Mouse (Mus musculus): ENCODE data around the gene Mpp3. TPM values are rescaled to one million over a fixed set of nuclear protein-coding genes. Genes with fewer than 3 reads are reported as not detected.

The Mpp3 gene
- polyA plus RNA-seq, 1 experiment from 2014 or later, result 0.66 TPM

- Histone ChIP-seq H3K27me3 (replicated peaks) (peaks cover 59% of the 10 kb centered on the region), H3K36me3 (no peaks in the 10 kb centered on the region), H3K4me2 (no peak overlapping the region), H3K9ac (no peak overlapping the region), H3K27ac (no peak overlapping the region), H3K4me1 (peaks cover 26% of the 10 kb centered on the region), H3K9me3 (replicated peaks) (no peaks in the 10 kb centered on the region), H3K4me3 (no peak overlapping the region)
- WGBS (ENCODE audit: insufficient replicate concordance), result 60% methylated on average over 4 of the region's 4 CpGs
- ATAC-seq, result no peak
Observed at GRCm38 (mm10) chr11:102024875-102025274, 3.4 kb downstream of the Mpp3 start.

- Histone ChIP-seq H3K9ac (no peak overlapping the region), H3K4me3 (no peak overlapping the region), H3K36me3 (no peaks in the 10 kb centered on the region), H3K27me3 (replicated peaks) (peaks cover 60% of the 10 kb centered on the region), H3K4me2 (no peak overlapping the region), H3K9me3 (replicated peaks) (no peaks in the 10 kb centered on the region), H3K4me1 (peaks cover 19% of the 10 kb centered on the region), H3K27ac (no peak overlapping the region)
- ATAC-seq, result no peak
- WGBS (ENCODE audit: insufficient replicate concordance), result 68% methylated on average over 6 of the region's 6 CpGs
Observed at GRCm38 (mm10) chr11:102024084-102024758, 4.0 kb downstream of the Mpp3 start.

GRCm38 (mm10) chr11:102023406-102023805 is 4.9 kb downstream of the Mpp3 start:
- no peak overlapping the region for H3K4me2 ChIP-seq
- H3K4me1 ChIP-seq, result peaks cover 14% of the 10 kb centered on the region
- ATAC-seq, result no peak
- H3K9ac ChIP-seq, result no peak overlapping the region
- H3K36me3 ChIP-seq, result no peaks in the 10 kb centered on the region
- 68% methylated on average over 13 of the region's 13 CpGs for WGBS (ENCODE audit: insufficient replicate concordance)
- no peak overlapping the region for H3K27ac ChIP-seq
- H3K27me3 ChIP-seq (replicated peaks), result peaks cover 60% of the 10 kb centered on the region
- H3K4me3 ChIP-seq, result no peak overlapping the region
- no peaks in the 10 kb centered on the region for H3K9me3 ChIP-seq (replicated peaks)

GRCm38 (mm10) chr11:102021196-102021595 is 7.1 kb downstream of the Mpp3 start:
- no peak overlapping the region for H3K4me2 ChIP-seq
- H3K27me3 ChIP-seq (replicated peaks), result peaks cover 38% of the 10 kb centered on the region
- H3K27ac ChIP-seq, result no peak overlapping the region
- H3K36me3 ChIP-seq, result no peaks in the 10 kb centered on the region
- 61% methylated on average over 5 of the region's 5 CpGs for WGBS (ENCODE audit: insufficient replicate concordance)
- no peak for ATAC-seq
- H3K4me1 ChIP-seq, result peaks cover 4% of the 10 kb centered on the region
- no peak overlapping the region for H3K4me3 ChIP-seq
- no peak overlapping the region for H3K9ac ChIP-seq
- H3K9me3 ChIP-seq (replicated peaks), result no peaks in the 10 kb centered on the region

- Histone ChIP-seq H3K4me2 (no peak overlapping the region), H3K9ac (no peak overlapping the region), H3K4me1 (no peaks in the 10 kb centered on the region), H3K9me3 (replicated peaks) (no peaks in the 10 kb centered on the region), H3K4me3 (no peak overlapping the region), H3K36me3 (no peaks in the 10 kb centered on the region), H3K27me3 (replicated peaks) (peaks cover 34% of the 10 kb centered on the region), H3K27ac (no peak overlapping the region)
- WGBS (ENCODE audit: insufficient replicate concordance), result 57% methylated on average over 9 of the region's 9 CpGs
- ATAC-seq, result no peak
Observed at GRCm38 (mm10) chr11:102019736-102020135, 8.5 kb downstream of the Mpp3 start.

- no peak overlapping the region for H3K4me3 ChIP-seq
- H3K27me3 ChIP-seq (replicated peaks), result peaks cover 27% of the 10 kb centered on the region
- H3K27ac ChIP-seq, result no peak overlapping the region
- 81% methylated on average over 1 of the region's 1 CpGs for WGBS (ENCODE audit: insufficient replicate concordance)
- no peaks in the 10 kb centered on the region for H3K9me3 ChIP-seq (replicated peaks)
- H3K4me1 ChIP-seq, result no peaks in the 10 kb centered on the region
- no peaks in the 10 kb centered on the region for H3K36me3 ChIP-seq
- H3K4me2 ChIP-seq, result no peak overlapping the region
- no peak for ATAC-seq
- no peak overlapping the region for H3K9ac ChIP-seq
Observed at GRCm38 (mm10) chr11:102016136-102016535, 12.1 kb downstream of the Mpp3 start.

GRCm38 (mm10) chr11:102015472-102015871 is 12.8 kb downstream of the Mpp3 start:
- no peak overlapping the region for H3K4me2 ChIP-seq
- H3K4me3 ChIP-seq, result no peak overlapping the region
- no peak overlapping the region for H3K27ac ChIP-seq
- H3K9me3 ChIP-seq (replicated peaks), result no peaks in the 10 kb centered on the region
- no peak for ATAC-seq
- H3K27me3 ChIP-seq (replicated peaks), result peaks cover 34% of the 10 kb centered on the region
- no peaks in the 10 kb centered on the region for H3K4me1 ChIP-seq
- 57% methylated on average over 6 of the region's 6 CpGs for WGBS (ENCODE audit: insufficient replicate concordance)
- H3K36me3 ChIP-seq, result no peaks in the 10 kb centered on the region
- H3K9ac ChIP-seq, result no peak overlapping the region

- 63% methylated on average over 8 of the region's 8 CpGs for WGBS (ENCODE audit: insufficient replicate concordance)
- ATAC-seq, result no peak
- H3K9ac ChIP-seq, result no peak overlapping the region
Observed at GRCm38 (mm10) chr11:102013201-102013600, 15.1 kb downstream of the Mpp3 start.

GRCm38 (mm10) chr11:102011510-102011909 is 16.8 kb downstream of the Mpp3 start:
- no peak for ATAC-seq
- Histone ChIP-seq H3K9me3 (replicated peaks) (no peaks in the 10 kb centered on the region), H3K9ac (no peak overlapping the region), H3K4me2 (no peak overlapping the region), H3K27me3 (replicated peaks) (peaks cover 42% of the 10 kb centered on the region), H3K4me3 (no peak overlapping the region), H3K27ac (no peak overlapping the region), H3K4me1 (0 out of 2 replicates have a peak, but pooled peaks cover 6% of the 10 kb centered on the region), H3K36me3 (no peaks in the 10 kb centered on the region)
- 66% methylated on average over 8 of the region's 8 CpGs for WGBS (ENCODE audit: insufficient replicate concordance)

More at GRCm38 (mm10) chr11:102013201-102013600, 15.1 kb downstream of the Mpp3 start:
- no peak overlapping the region for H3K4me3 ChIP-seq
- H3K36me3 ChIP-seq, result no peaks in the 10 kb centered on the region
- H3K4me1 ChIP-seq, result 0 out of 2 replicates have a peak, but pooled peaks cover 2% of the 10 kb centered on the region
- peaks cover 38% of the 10 kb centered on the region for H3K27me3 ChIP-seq (replicated peaks)
- H3K27ac ChIP-seq, result no peak overlapping the region
- H3K9me3 ChIP-seq (replicated peaks), result no peaks in the 10 kb centered on the region
- no peak overlapping the region for H3K4me2 ChIP-seq

- Histone ChIP-seq H3K9ac (no peak overlapping the region), H3K4me2 (no peak overlapping the region), H3K9me3 (replicated peaks) (no peaks in the 10 kb centered on the region), H3K27ac (no peak overlapping the region), H3K36me3 (no peaks in the 10 kb centered on the region), H3K4me3 (no peak overlapping the region), H3K4me1 (0 out of 2 replicates have a peak, but pooled peaks cover 6% of the 10 kb centered on the region), H3K27me3 (replicated peaks) (peaks cover 37% of the 10 kb centered on the region)
- no peak for ATAC-seq
- 73% methylated on average over 13 of the region's 13 CpGs for WGBS (ENCODE audit: insufficient replicate concordance)
Observed at GRCm38 (mm10) chr11:102010140-102010539, 18.1 kb downstream of the Mpp3 start.

- ATAC-seq, result no peak
- Histone ChIP-seq H3K27ac (no peak overlapping the region), H3K36me3 (no peaks in the 10 kb centered on the region), H3K9me3 (replicated peaks) (no peaks in the 10 kb centered on the region), H3K9ac (no peak overlapping the region), H3K4me1 (0 out of 2 replicates have a peak, but pooled peaks cover 6% of the 10 kb centered on the region), H3K4me2 (no peak overlapping the region), H3K4me3 (no peak overlapping the region), H3K27me3 (replicated peaks) (peaks cover 33% of the 10 kb centered on the region)
- 56% methylated on average over 15 of the region's 15 CpGs for WGBS (ENCODE audit: insufficient replicate concordance)
Observed at GRCm38 (mm10) chr11:102008954-102009637, 19.2 kb downstream of the Mpp3 start.

GRCm38 (mm10) chr11:102008372-102008771 is 19.9 kb downstream of the Mpp3 start:
- WGBS (ENCODE audit: insufficient replicate concordance), result 79% methylated on average over 8 of the region's 8 CpGs
- no peak for ATAC-seq

More at GRCm38 (mm10) chr11:102008372-102008771, 19.9 kb downstream of the Mpp3 start:
- Histone ChIP-seq H3K27me3 (replicated peaks) (peaks cover 33% of the 10 kb centered on the region), H3K4me1 (0 out of 2 replicates have a peak, but pooled peaks cover 6% of the 10 kb centered on the region), H3K36me3 (no peaks in the 10 kb centered on the region), H3K27ac (no peak overlapping the region), H3K4me3 (no peak overlapping the region), H3K9me3 (replicated peaks) (no peaks in the 10 kb centered on the region), H3K9ac (no peak overlapping the region), H3K4me2 (no peak overlapping the region)
